Mouse (Mus musculus) midbrain, embryonic 15.5 days (tissue): Measurements from ENCODE around the gene Il4ra. TPM values are rescaled to one million over a fixed set of nuclear protein-coding genes. Genes with fewer than 3 reads are reported as not detected.
A peak's percentile ranks its signal among the peaks of the same experiment; 100 is the strongest.

Source experiments
- ATAC-seq: fragments of 200-750 bp; cut with Nextera tagmentation; replicated peaks from 2 replicates; pipeline ENCODE4 v1.8.0; 2017; ENCODE audit warnings: moderate TSS enrichment
- H3K27ac ChIP-seq: fragments of 300-500 bp; sonication (generic); 2 replicates; pipeline ENCODE4 v1.5.1; 2015; ENCODE audit warnings: mild to moderate bottlenecking, inconsistent platforms
- H3K27me3 ChIP-seq: fragments of 300-500 bp; sonication (generic); replicated peaks from 2 replicates; pipeline ENCODE4 v1.6.1; 2015; ENCODE audit warnings: inconsistent platforms
- H3K36me3 ChIP-seq: fragments of 300-500 bp; sonication (generic); replicated peaks from 2 replicates; pipeline ENCODE4 v1.6.1; 2015; ENCODE audit warnings: inconsistent platforms
- H3K4me1 ChIP-seq: fragments of 300-500 bp; sonication (generic); 2 replicates; pipeline ENCODE4 v1.6.1; 2015; ENCODE audit warnings: inconsistent platforms
- H3K4me2 ChIP-seq: fragments of 300-500 bp; sonication (generic); 2 replicates; pipeline ENCODE4 v1.6.1; 2015; ENCODE audit warnings: inconsistent platforms, mild to moderate bottlenecking, moderate library complexity
- H3K4me3 ChIP-seq: fragments of 300-500 bp; sonication (generic); 2 replicates; pipeline ENCODE4 v1.5.1; 2015; ENCODE audit warnings: mild to moderate bottlenecking, inconsistent platforms
- H3K9ac ChIP-seq: fragments of 300-500 bp; sonication (generic); 2 replicates; pipeline ENCODE4 v1.6.1; 2015; ENCODE audit warnings: mild to moderate bottlenecking, inconsistent platforms
- H3K9me3 ChIP-seq: fragments of 300-500 bp; sonication (generic); 2 replicates; pipeline ENCODE4 v1.6.1; 2016; ENCODE audit warnings: inconsistent platforms
- WGBS: fragments of 180-500 bp; shearing (Covaris S2); methylation state at CpG from one replicate; pipeline ENCODE4 v1.1.7; 2015; ENCODE audit warnings: mixed read lengths; 5-methylcytosine and 5-hydroxymethylcytosine counted together
- polyA plus RNA-seq: library from polyadenylated mRNA; unstranded; fragments of >200 nt; fragmentation: Nextera tagmentation; extraction: Ambion mirVana; gene quantifications from 2 replicates; pipeline ENCODE4 v1.2.1, GENCODE M21; 2015

The Il4ra gene
- polyA plus RNA-seq, result 5.4 and 5.9 TPM in 2 replicates

DNA sequence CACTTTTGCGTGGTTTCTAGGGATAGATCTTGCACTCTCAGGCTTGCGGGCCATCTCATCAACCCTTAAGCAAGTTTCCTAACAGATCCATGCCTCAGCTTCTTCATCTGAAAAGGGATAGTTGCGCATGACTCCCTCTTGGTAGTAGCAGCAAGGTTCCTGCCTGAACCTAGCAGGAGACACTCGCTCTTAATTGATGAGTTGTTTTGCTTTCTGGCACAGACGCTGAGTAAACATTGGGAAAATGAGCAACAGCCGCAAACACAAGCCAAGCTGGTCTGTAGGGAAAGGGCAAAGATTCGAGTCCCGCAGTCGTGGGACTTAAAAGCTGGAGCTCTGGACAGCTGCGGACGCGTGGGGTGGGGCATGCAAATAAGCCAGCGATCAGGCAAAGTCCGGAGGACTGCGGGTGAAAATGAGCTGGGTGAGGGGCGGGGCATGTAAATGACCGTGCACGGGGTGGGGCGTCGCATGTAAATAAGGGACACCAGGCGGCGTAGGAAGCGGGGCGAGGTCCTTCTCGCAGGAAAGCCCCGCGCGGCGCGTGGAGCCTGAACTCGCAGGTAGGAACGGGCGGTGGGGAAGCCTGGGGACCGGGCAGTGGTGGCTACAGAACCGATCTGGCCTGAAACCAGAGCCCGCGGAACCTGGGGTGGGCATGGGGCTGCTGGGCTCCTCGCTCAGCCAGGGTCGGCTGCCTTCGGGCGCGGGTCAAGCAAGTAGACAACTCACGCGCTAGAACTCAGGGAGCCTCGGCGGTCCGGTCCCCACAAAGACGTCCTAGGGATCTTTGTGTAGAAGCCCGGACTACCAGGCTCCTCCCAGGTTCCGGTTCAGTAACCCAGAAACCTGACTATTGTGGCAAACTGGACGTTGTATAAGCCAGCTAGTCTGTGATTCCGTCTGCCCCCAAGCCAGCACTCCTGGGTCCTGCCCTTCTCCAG lies at the start of gene Il4ra:
Gene Il4ra, plus strand, starts transcription at position 355 of the 944 bp plus-strand sequence.
- WGBS, result 1% methylated on average over 52 of the region's 52 CpGs
- Histone ChIP-seq H3K9me3 (no peaks in the 10 kb centered on the region), H3K4me1 (peaks cover 17% of the 10 kb centered on the region; the same call in 1 of the 2 replicates), H3K27me3 (0 out of 2 replicates have a peak, but pooled peaks cover 11% of the 10 kb centered on the region), H3K27ac (no peak within 1 kb of the TSS), H3K4me2 (peak within 1 kb of the TSS; percentile 98), H3K9ac (peak within 1 kb of the TSS; percentile 48), H3K4me3 (peak within 1 kb of the TSS; percentile 53), H3K36me3 (no peaks in the 10 kb centered on the region)
- ATAC-seq, result peak; percentile 90

DNA sequence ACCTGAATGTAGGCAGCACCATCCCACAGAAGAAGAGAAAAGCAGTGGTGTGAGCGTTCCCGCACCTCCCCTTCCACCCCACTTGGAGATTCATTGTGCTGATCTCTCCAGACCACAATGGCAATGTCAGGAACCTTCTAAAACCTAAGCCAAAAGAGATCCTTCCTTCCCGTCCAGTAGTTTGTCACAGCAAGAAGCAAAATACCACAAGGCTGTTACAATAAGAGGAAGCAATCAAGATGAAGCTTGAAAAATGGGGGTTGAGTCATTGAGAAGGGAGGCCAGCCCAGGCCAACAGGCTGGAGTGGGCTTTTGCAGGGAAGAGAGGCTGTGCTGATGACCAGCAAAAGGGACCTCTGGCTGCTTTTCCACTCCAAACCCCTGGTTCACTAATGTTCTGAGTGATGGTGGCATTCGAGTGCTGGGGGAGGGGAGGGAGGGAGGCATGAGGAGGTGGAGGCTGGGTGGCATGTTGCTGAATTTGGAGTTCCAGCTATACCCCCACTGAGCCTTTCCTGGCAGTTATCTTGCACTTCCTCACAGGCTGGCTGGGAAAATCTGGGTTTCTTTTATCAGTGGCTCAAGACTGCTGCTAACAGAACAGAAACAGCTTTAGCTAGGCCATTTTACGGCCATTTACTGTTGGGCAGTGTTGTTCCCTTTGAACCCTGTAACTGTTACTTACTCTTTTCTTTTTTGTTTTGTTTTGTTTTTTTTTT lies 48.4 kb upstream of the Il4ra start:
- Histone ChIP-seq H3K4me1 (no peaks in the 10 kb centered on the region), H3K9me3 (no peaks in the 10 kb centered on the region), H3K4me3 (no peak overlapping the region), H3K36me3 (no peaks in the 10 kb centered on the region), H3K9ac (no peak overlapping the region), H3K27ac (no peak overlapping the region), H3K4me2 (no peak overlapping the region), H3K27me3 (no peaks in the 10 kb centered on the region)
- ATAC-seq, result no peak
- 86% methylated on average over 5 of the region's 5 CpGs for WGBS

DNA sequence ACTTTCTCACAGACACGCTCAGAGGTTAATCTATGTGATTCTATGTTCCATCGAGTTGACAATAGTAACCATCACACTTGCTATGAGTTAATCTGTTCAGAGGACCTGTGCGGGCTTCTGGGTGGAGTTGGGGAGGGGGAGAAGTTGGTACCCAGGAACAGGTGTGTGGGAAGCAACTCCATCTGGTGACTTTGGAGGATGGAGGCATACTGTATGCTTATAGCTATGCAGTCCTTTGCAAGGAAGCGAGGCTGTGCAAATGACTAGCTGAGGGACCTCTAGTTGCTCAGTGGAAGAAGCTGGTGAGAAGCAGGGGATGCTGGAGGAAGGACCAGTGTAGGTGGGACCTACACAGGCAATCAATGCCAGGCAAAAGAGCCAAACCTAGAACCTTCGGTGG lies 47.3 kb upstream of the Il4ra start:
- Histone ChIP-seq H3K36me3 (no peaks in the 10 kb centered on the region), H3K4me1 (no peaks in the 10 kb centered on the region), H3K27ac (no peak overlapping the region), H3K9me3 (no peaks in the 10 kb centered on the region), H3K9ac (no peak overlapping the region), H3K4me3 (no peak overlapping the region), H3K4me2 (no peak overlapping the region), H3K27me3 (no peaks in the 10 kb centered on the region)
- WGBS, result 92% methylated on average over 5 of the region's 5 CpGs
- ATAC-seq, result no peak

DNA sequence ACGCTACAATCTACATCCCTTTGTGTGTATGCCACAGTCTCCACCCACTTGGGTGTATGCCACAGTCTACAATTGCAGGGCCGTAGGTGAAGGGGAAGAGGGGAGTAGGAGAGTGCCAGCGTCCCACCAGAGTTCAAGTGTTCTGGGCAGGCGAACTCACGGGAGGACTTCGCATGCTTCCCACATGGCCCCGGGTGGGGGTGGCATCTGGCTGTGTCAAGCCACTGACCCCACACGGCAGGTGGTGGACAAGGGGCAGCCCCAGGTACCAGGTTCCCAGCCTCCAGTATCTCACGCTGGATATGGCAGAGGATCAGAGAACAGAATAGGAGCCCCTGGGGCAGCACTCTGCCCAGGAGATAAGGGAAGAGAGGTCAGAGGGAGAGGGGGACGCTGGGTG lies 46.4 kb upstream of the Il4ra start:
- H3K4me1 ChIP-seq, result no peaks in the 10 kb centered on the region
- H3K9me3 ChIP-seq, result no peaks in the 10 kb centered on the region
- 83% methylated on average over 10 of the region's 10 CpGs for WGBS
- no peak for ATAC-seq
- no peak overlapping the region for H3K27ac ChIP-seq
- H3K27me3 ChIP-seq, result no peaks in the 10 kb centered on the region
- no peak overlapping the region for H3K4me2 ChIP-seq
- no peaks in the 10 kb centered on the region for H3K36me3 ChIP-seq
- H3K9ac ChIP-seq, result no peak overlapping the region
- H3K4me3 ChIP-seq, result no peak overlapping the region

DNA sequence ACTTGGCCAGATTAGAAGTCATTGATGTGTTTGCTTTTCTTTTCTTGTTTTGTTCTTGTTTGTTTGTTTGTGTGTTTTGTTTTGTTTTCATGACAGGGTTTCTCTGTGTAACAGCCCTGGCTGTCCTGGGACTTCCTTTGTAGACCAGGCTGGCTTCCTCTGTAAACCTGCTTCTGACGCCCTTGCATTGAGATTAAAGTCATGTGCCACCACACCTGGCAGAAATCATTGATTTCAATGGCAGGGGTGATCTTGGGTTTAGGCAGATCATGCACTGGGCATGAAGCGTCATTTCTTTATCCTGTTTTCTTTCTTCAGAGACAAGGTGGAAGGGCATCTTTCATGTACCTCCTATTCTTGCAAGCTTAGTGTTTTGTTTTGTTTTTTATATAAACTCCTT lies 44.6 kb upstream of the Il4ra start:
- Histone ChIP-seq H3K27me3 (no peaks in the 10 kb centered on the region), H3K4me1 (no peaks in the 10 kb centered on the region), H3K4me2 (no peak overlapping the region), H3K9me3 (no peaks in the 10 kb centered on the region), H3K27ac (no peak overlapping the region), H3K9ac (no peak overlapping the region), H3K36me3 (no peaks in the 10 kb centered on the region), H3K4me3 (no peak overlapping the region)
- ATAC-seq, result no peak
- WGBS, result 85% methylated on average over 2 of the region's 2 CpGs

DNA sequence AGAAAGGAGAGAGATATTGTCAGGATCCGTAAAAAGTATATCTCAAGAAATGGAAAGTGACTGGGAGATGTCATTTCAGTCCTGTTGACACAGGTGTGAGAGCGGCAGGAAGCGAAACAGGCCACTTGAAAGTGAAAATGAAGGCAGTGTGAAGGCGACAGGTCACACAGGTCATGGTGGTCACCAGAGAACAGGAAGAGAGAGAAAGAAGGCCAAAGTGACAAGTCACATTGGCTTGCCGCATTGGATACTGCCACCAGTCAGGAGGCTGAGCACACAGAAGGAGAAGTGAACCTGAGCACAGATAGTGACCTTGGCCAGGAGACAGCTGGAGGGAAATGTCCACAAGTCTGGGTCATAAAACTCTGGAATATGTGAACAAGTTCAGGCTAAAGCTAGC lies 40.5 kb upstream of the Il4ra start:
- no peak for ATAC-seq
- H3K4me1 ChIP-seq, result no peaks in the 10 kb centered on the region
- H3K36me3 ChIP-seq, result no peaks in the 10 kb centered on the region
- WGBS, result 92% methylated on average over 5 of the region's 5 CpGs
- H3K4me2 ChIP-seq, result no peak overlapping the region
- H3K27ac ChIP-seq, result no peak overlapping the region
- no peak overlapping the region for H3K9ac ChIP-seq
- no peaks in the 10 kb centered on the region for H3K27me3 ChIP-seq
- no peak overlapping the region for H3K4me3 ChIP-seq
- no peaks in the 10 kb centered on the region for H3K9me3 ChIP-seq

DNA sequence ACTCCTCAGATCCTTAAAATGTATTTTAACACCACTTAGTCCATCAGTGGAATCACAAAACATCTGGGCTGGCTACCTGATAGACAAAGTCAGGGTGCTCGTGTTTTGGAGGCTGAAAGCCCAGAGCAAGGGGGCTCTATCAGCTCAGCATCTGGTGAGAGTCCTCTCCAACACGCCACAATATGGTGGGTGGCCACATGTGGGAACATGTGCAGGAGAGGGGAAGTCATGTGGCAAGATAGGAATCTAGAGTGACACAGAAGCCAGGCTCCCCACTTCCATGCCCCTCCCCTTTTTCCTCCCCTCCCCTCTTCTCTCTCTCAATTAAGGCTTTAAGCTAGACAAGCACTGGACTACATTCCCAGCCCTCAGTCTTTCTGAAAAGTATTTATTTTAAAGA lies 40.1 kb upstream of the Il4ra start:
- Histone ChIP-seq H3K4me1 (no peaks in the 10 kb centered on the region), H3K4me2 (no peak overlapping the region), H3K27me3 (no peaks in the 10 kb centered on the region), H3K9me3 (no peaks in the 10 kb centered on the region), H3K9ac (no peak overlapping the region), H3K4me3 (no peak overlapping the region), H3K36me3 (no peaks in the 10 kb centered on the region), H3K27ac (no peak overlapping the region)
- no peak for ATAC-seq
- 77% methylated on average over 2 of the region's 2 CpGs for WGBS

DNA sequence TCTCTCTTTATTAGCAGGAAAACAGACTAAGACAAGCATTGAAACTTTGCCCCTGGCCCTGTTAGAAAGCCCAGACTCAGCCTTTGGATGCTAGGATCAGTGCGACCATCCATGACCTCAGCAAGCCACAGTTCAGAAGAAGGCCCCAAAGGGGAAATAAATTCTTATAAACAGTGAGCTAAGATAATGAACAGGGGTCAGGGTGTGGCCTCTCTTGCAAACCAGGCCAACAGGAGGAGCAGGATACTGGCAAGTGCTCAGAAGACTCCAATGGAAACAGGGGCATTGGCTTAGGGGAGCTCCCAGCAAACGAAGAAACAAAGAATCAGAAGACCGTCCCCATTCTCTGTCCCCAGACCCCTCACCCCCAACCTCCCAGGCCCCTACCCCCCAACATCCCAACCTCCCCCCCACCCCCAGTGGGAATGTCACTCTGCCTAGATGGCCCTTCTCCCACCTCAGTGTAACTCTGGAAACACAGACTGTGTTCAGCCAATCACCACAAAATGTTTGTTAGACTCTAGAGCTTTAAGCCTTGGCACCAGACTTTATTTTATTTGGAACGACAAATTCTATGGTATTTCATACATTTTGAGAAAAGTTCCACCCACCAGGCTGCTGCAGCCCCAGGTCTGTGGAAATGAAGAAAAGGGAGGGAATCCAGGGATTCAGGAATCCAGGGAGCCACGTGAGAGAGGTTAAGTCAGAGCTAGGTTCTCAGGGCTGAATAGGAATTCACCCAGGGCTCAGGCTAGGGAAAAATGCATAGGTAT lies 36.7 kb upstream of the Il4ra start:
- no peak overlapping the region for H3K27ac ChIP-seq
- H3K4me1 ChIP-seq, result no peaks in the 10 kb centered on the region
- no peak overlapping the region for H3K4me2 ChIP-seq
- H3K27me3 ChIP-seq, result no peaks in the 10 kb centered on the region
- H3K9me3 ChIP-seq, result no peaks in the 10 kb centered on the region
- no peak overlapping the region for H3K4me3 ChIP-seq
- ATAC-seq, result no peak
- H3K36me3 ChIP-seq, result no peaks in the 10 kb centered on the region
- 61% methylated on average over 5 of the region's 5 CpGs for WGBS
- no peak overlapping the region for H3K9ac ChIP-seq

DNA sequence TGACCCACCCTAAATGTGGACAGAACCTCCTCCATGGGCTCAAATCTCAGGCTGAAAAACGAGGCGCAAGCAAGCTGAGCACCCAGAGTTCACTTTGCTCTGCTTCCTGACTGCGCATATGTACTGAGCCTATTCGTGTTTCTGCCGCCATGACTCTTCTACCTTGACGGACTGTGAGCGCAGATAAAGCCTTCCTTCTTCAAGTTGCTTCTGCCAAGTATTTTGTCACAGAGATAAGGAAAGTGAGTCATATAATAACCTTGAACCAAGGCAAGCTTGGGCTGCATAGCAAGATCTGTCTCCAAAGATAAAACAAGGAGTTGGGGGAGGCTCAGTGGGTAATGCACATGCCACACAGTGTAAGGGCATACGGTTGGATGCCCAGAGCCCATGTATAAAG lies 35.2 kb upstream of the Il4ra start:
- H3K4me1 ChIP-seq, result no peaks in the 10 kb centered on the region
- no peak overlapping the region for H3K9ac ChIP-seq
- no peak overlapping the region for H3K4me3 ChIP-seq
- no peaks in the 10 kb centered on the region for H3K9me3 ChIP-seq
- H3K36me3 ChIP-seq, result no peaks in the 10 kb centered on the region
- no peaks in the 10 kb centered on the region for H3K27me3 ChIP-seq
- ATAC-seq, result no peak
- H3K4me2 ChIP-seq, result no peak overlapping the region
- H3K27ac ChIP-seq, result no peak overlapping the region
- WGBS, result 87% methylated on average over 8 of the region's 8 CpGs

DNA sequence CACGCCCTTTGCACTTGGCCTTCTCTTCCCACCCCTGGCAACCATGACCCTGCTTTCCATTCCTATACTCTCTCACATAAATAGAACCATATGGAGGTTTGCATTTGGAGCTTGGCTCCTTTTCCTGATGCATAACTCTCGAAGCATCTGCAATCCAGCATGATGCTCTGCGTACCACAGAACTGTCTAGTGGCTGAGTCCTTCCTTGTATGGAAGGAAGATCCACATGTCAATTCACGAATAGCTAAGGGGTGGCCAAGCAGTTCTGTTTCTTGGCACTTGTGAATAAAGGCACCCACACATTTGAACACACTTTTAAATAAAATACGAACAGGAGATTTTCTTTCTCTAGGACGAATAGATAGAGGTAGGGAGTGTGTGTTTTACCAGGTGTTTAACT lies 34.5 kb upstream of the Il4ra start:
- H3K9me3 ChIP-seq, result no peaks in the 10 kb centered on the region
- H3K4me2 ChIP-seq, result no peak overlapping the region
- no peaks in the 10 kb centered on the region for H3K4me1 ChIP-seq
- no peaks in the 10 kb centered on the region for H3K27me3 ChIP-seq
- H3K4me3 ChIP-seq, result no peak overlapping the region
- ATAC-seq, result no peak
- H3K36me3 ChIP-seq, result no peaks in the 10 kb centered on the region
- H3K27ac ChIP-seq, result no peak overlapping the region
- WGBS, result 84% methylated on average over 6 of the region's 6 CpGs
- no peak overlapping the region for H3K9ac ChIP-seq

DNA sequence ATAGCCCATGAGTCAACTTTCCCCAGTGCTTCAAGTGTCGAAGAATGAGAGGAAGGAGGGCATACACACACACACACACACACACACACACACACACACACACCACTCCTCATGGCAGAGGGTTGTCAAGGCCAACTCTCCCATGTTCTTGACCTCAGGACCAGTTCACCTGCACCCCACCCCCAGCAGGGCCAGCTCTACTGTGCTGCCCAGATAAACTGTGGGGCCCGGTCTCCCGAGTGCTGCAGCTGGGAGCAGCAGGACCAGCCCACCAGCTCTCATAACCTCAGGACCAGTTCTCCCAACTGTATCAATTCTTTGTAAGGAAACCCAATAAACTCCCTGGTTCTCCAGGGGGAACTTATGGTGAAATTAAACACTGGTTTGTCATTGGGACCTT lies 32.2 kb upstream of the Il4ra start:
- H3K9ac ChIP-seq, result no peak overlapping the region
- no peak overlapping the region for H3K27ac ChIP-seq
- H3K4me3 ChIP-seq, result no peak overlapping the region
- no peaks in the 10 kb centered on the region for H3K36me3 ChIP-seq
- ATAC-seq, result no peak
- H3K27me3 ChIP-seq, result no peaks in the 10 kb centered on the region
- H3K9me3 ChIP-seq, result no peaks in the 10 kb centered on the region
- no peak overlapping the region for H3K4me2 ChIP-seq
- no peaks in the 10 kb centered on the region for H3K4me1 ChIP-seq
- 94% methylated on average over 3 of the region's 3 CpGs for WGBS

DNA sequence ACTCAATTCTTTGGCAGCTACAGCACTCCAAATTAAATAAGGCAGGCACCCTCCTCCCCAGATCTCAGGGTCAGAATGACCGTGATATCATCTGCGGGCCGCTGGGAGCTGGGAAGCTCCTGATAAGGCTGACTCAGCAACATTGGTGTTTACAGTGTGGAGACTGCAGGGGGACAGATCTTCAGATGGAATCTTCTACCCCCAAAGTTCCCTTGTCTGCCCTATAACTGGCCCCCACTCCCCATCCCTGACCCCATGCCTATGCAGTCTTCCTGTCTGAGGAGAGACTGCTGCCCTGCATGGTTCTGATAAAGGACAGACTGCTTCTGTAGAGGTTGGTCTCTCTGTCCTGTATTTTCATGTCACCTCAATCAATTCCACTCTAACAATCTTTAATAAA lies 28.9 kb upstream of the Il4ra start:
- no peaks in the 10 kb centered on the region for H3K27me3 ChIP-seq
- no peak overlapping the region for H3K4me3 ChIP-seq
- H3K36me3 ChIP-seq, result no peaks in the 10 kb centered on the region
- H3K9me3 ChIP-seq, result no peaks in the 10 kb centered on the region
- 85% methylated on average over 3 of the region's 3 CpGs for WGBS
- H3K4me1 ChIP-seq, result no peaks in the 10 kb centered on the region
- H3K9ac ChIP-seq, result no peak overlapping the region
- no peak for ATAC-seq
- H3K4me2 ChIP-seq, result no peak overlapping the region
- no peak overlapping the region for H3K27ac ChIP-seq
